Mouse (Mus musculus) T-helper 17 cell (primary cell): ENCODE data around the gene C330021F23Rik.

Experiments
- in situ Hi-C, 2 experiments: fragments of 300-600 bp; cut with MboI, MseI; formaldehyde crosslinking; loops; 1 replicate in 1 of 2; 2 replicates in 1 of 2; pipeline ENCODE4 v1.15.1; 2025; ENCODE audit warnings: high pct_unique_total_duplicates in 2 of 2

C330021F23Rik gene

GRCm38 (mm10) chr8:3587391-3588257 lies 19.8 kb downstream of the C330021F23Rik start:
- in situ Hi-C loops = no loop called here

GRCm38 (mm10) chr8:3588258-3588633 lies 20.5 kb downstream of the C330021F23Rik start:
- in situ Hi-C loops = no loop called here

- in situ Hi-C loops = no loop called here
These were observed 25.7 kb downstream of the C330021F23Rik start for GRCm38 (mm10) chr8:3593470-3593869.

GRCm38 (mm10) chr8:3594466-3594865 lies 26.7 kb downstream of the C330021F23Rik start:
- in situ Hi-C loops = no loop called here

GRCm38 (mm10) chr8:3598054-3598453 lies 30.3 kb downstream of the C330021F23Rik start:
- in situ Hi-C loops = no loop called here

GRCm38 (mm10) chr8:3599219-3599618 lies 31.4 kb downstream of the C330021F23Rik start:
- in situ Hi-C loops = no loop called here

- in situ Hi-C loops = no loop called here
These were observed 32.6 kb downstream of the C330021F23Rik start for GRCm38 (mm10) chr8:3600401-3600800.

GRCm38 (mm10) chr8:3603439-3603838 lies 35.6 kb downstream of the C330021F23Rik start:
- in situ Hi-C loops = no loop called here

GRCm38 (mm10) chr8:3606593-3606992 lies 38.8 kb downstream of the C330021F23Rik start:
- in situ Hi-C loops = no loop called here

- in situ Hi-C loops = no loop called here
These were observed 40.0 kb downstream of the C330021F23Rik start for GRCm38 (mm10) chr8:3607822-3608221.

GRCm38 (mm10) chr8:3609046-3609815 lies 41.4 kb downstream of the C330021F23Rik start:
- in situ Hi-C loops = no loop called here

- in situ Hi-C loops = no loop called here
These were observed 42.0 kb downstream of the C330021F23Rik start for GRCm38 (mm10) chr8:3609816-3610150.

- in situ Hi-C loops = loop anchor here in 1 of 2 experiments (5.0 to 10.0 kb wide), 2 partner anchors 117 to 546 kb away; partner anchors contain the start of genes Evi5l and Mcoln1
These were observed 53.6 kb downstream of the C330021F23Rik start, which contains the start of the genes Xab2 and Pet100 for GRCm38 (mm10) chr8:3621199-3621970. Gene Xab2, minus strand, starts transcription at chr8:3621316. Gene Pet100, plus strand, starts transcription at chr8:3621548.

- in situ Hi-C loops = loop anchor here in 1 of 2 experiments (5.0 to 10.0 kb wide), 2 partner anchors 117 to 545 kb away; partner anchors contain the start of genes Evi5l and Mcoln1
These were observed 54.3 kb downstream of the C330021F23Rik start for GRCm38 (mm10) chr8:3622119-3622518.

GRCm38 (mm10) chr8:3625445-3625844 lies 57.7 kb downstream of the C330021F23Rik start, which contains the start of gene Pcp2:
Gene Pcp2, minus strand, starts transcription at chr8:3625545.
- in situ Hi-C loops = loop anchor here in 1 of 2 experiments (10.0 kb wide), 1 partner anchor 121 kb away; the partner anchor contains the start of gene Mcoln1

GRCm38 (mm10) chr8:3626971-3627370 lies 59.2 kb downstream of the C330021F23Rik start:
- in situ Hi-C loops = loop anchor here in 1 of 2 experiments (10.0 kb wide), 1 partner anchor 122 kb away; the partner anchor contains the start of gene Mcoln1

- in situ Hi-C loops = loop anchor here in 1 of 2 experiments (10.0 kb wide), 1 partner anchor 123 kb away; the partner anchor contains the start of gene Mcoln1
These were observed 60.2 kb downstream of the C330021F23Rik start for GRCm38 (mm10) chr8:3628014-3628413.

GRCm38 (mm10) chr8:3630647-3631477 lies 63.1 kb downstream of the C330021F23Rik start, which contains the start of gene Stxbp2:
Gene Stxbp2, plus strand, starts transcription at chr8:3630955.
- in situ Hi-C loops = loop anchor here (5.0 to 10.0 kb wide), 4 partner anchors 41 to 1044 kb away; partner anchors contain the start of genes Evi5l (in 1 of the 2), Fcor (in 1 of the 2), Gm49320 (in 1 of the 2) and Map2k7 (in 1 of the 2)

GRCm38 (mm10) chr8:3631478-3631875 lies 63.7 kb downstream of the C330021F23Rik start:
- in situ Hi-C loops = loop anchor here (5.0 to 10.0 kb wide), 4 partner anchors 41 to 1043 kb away; partner anchors contain the start of genes Evi5l (in 1 of the 2), Fcor (in 1 of the 2), Gm49320 (in 1 of the 2) and Map2k7 (in 1 of the 2)
